Mouse (Mus musculus): ENCODE measurements around the gene Dot1l. TPM values are rescaled to one million over a fixed set of nuclear protein-coding genes. Genes with fewer than 3 reads are reported as not detected.
"Not testable (repeated sequence)": the region's sequence is repeated elsewhere in the genome, so short reads cannot be mapped to it uniquely, and the experiment has no call there.

The Dot1l gene
- total RNA-seq, 2 experiments from 2014 or later, result 19.9 to 23.1 TPM

DNA sequence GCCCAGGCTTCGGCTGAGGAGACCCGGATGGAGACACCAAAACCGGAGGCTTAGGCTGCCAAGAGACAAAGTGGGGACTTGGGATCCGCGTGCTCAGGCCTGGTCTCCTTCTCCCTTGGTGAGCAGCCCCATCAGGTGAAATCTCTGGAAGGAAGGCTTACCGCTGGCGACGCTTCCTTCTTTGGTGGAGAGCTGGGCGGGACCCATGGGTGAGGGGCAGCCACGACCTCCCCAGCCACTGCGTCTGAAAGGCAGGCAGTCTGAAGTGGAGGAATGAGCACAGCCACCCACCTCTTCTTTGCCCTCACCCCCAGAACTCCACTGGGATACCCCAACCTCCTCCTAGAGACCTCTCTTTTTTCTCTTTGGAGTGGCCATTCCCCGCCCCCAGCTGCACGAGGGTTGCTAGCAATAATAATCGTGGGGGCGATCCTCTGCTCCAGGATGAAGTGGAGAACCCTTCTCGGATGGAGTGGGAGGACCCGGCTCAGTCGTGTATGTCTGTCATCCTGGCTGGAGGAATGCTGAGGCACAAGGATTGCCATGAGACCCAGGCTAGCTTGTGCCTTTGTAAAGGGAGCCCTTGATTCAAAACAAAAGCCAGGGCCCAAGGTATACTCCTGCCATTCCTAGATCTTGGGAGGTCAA lies 54.1 kb downstream of the Dot1l start:
- intact Hi-C loops (cut with DNase I), result loop anchor here (5.0 kb wide), 1 partner anchor 62 kb away; no protein-coding TSS in a partner anchor
- DNase-seq, result peak; percentile 20
- TF ChIP-seq CTCF (IDR thresholded peaks at IDR 0.05), result no peak
- H3K27ac ChIP-seq, result peak overlapping the region; percentile 82
- H3K4me3 ChIP-seq, result peak overlapping the region; percentile 74

- TF ChIP-seq CTCF (IDR thresholded peaks at IDR 0.05), result no peak
- Histone ChIP-seq H3K27ac (peak overlapping the region; percentile 46; the same call in 1 of the 2 replicates), H3K4me3 (peak overlapping the region; percentile 33)
- DNase-seq, result peak; percentile 25
- intact Hi-C loops (cut with DNase I), result no loop called here
Measured at GRCm38 (mm10) chr10:80810084-80810483, 55.1 kb downstream of the Dot1l start.

- no peak for TF ChIP-seq CTCF (IDR thresholded peaks at IDR 0.05)
- DNase-seq, result peak; percentile 81
- peak overlapping the region; percentile 97 for H3K27ac ChIP-seq
- intact Hi-C loops (cut with DNase I), result no loop called here
- peak overlapping the region; percentile 77 for H3K4me3 ChIP-seq
Measured at GRCm38 (mm10) chr10:80812391-80813041, 57.5 kb downstream of the Dot1l start.

GRCm38 (mm10) chr10:80813366-80813765 lies 58.4 kb downstream of the Dot1l start, which contains the start of gene Jsrp1:
Gene Jsrp1 (minus strand): TSS chr10:80813498.
- H3K4me3 ChIP-seq, result peak within 1 kb of the TSS; percentile 77
- TF ChIP-seq CTCF (IDR thresholded peaks at IDR 0.05), result no peak
- intact Hi-C loops (cut with DNase I), result no loop called here

DNA sequence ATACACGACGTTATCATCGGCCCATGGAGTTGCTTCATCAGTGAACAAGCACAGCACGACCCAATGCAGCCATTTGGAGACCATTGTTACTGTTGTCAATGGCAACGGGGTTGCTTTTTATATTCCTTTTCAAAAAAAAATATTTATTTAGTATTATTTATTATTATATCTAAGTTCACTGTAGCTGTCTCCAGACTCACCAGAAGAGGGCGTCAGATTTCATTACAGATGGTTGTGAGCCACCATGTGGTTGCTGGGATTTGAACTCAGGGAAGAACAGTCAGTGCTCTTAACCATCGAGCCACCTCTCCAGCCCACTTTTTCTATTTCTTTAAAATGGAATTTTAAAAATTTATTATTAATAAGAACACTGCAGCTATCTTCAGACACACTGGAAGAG lies 59.8 kb downstream of the Dot1l start:
- intact Hi-C loops (cut with DNase I), result no loop called here
- no peak overlapping the region; the same call in 1 of the 2 replicates for H3K27ac ChIP-seq
- DNase-seq, result no peak
- TF ChIP-seq CTCF (IDR thresholded peaks at IDR 0.05), result peak; percentile 22; the same call in 1 of the 2 replicates
- H3K4me3 ChIP-seq, result no peak overlapping the region

More at GRCm38 (mm10) chr10:80813366-80813765, 58.4 kb downstream of the Dot1l start, which contains the start of gene Jsrp1:
- peak within 1 kb of the TSS; percentile 97 for H3K27ac ChIP-seq
- DNase-seq, result peak; percentile 91

DNA sequence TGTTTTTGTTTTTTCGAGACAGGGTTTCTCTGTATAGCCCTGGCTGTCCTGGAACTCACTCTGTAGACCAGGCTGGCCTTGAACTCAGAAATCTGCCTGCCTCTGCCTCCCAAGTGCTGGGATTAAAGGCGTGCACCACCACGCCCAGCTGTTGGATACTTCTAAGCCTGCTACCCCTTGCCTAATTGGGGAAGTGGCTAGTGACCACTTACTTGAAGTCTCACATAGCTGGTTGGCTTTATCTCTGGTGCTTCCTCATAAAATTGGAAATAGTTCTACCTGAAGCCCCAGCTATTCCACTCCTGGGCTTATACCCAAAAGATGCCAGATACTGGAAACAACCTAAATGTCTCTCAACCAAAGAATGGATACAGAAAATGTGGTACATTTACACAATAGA lies 61.3 kb downstream of the Dot1l start:
- intact Hi-C loops (cut with DNase I); H3K4me3 ChIP-seq; H3K27ac ChIP-seq: not testable (repeated sequence)
- peak; percentile 11 for DNase-seq

- DNase-seq, result peak; percentile 14
- intact Hi-C loops (cut with DNase I), result no loop called here
- no peak overlapping the region for H3K4me3 ChIP-seq
- no peak overlapping the region for H3K27ac ChIP-seq
- no peak for TF ChIP-seq CTCF (IDR thresholded peaks at IDR 0.05)
Measured at GRCm38 (mm10) chr10:80817164-80817563, 62.2 kb downstream of the Dot1l start.

GRCm38 (mm10) chr10:80817955-80818354 lies 62.9 kb downstream of the Dot1l start:
- peak; percentile 41 for TF ChIP-seq CTCF (IDR thresholded peaks at IDR 0.05)
- DNase-seq; intact Hi-C loops (cut with DNase I); H3K27ac ChIP-seq; H3K4me3 ChIP-seq: not testable (repeated sequence)

GRCm38 (mm10) chr10:80818599-80819281 lies 63.7 kb downstream of the Dot1l start:
- intact Hi-C loops (cut with DNase I), result no loop called here
- H3K4me3 ChIP-seq, result no peak overlapping the region
- TF ChIP-seq CTCF (IDR thresholded peaks at IDR 0.05), result no peak
- H3K27ac ChIP-seq, result no peak overlapping the region
- DNase-seq, result no peak

- intact Hi-C loops (cut with DNase I), result no loop called here
- DNase-seq, result no peak
- H3K27ac ChIP-seq, result no peak overlapping the region
- no peak overlapping the region for H3K4me3 ChIP-seq
- no peak for TF ChIP-seq CTCF (IDR thresholded peaks at IDR 0.05)
Measured at GRCm38 (mm10) chr10:80819406-80819805, 64.4 kb downstream of the Dot1l start.

DNA sequence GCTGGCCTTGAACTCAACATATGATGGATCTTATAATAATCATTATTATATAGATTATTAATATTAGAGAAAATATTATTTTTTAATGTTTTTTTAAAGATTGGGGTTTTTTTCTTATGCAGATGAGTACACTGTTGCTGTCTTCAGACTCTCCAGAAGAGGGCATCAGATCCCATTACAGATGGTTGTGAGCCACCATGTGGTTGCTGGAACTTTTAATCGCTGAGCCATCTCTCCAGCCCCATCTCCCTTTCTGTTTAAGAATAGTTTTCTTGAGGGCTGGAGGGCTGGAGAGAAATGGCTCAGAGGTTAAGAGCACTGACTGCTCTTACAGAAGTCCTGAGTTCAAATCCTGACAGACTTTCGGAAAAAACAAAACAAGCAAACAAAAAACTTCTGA lies 67.0 kb downstream of the Dot1l start:
- intact Hi-C loops (cut with DNase I), result loop anchor here (2.0 to 10.0 kb wide), 2 partner anchors 55 to 173 kb away; no protein-coding TSS in a partner anchor
- DNase-seq, result peak; percentile 29
- no peak overlapping the region for H3K4me3 ChIP-seq
- H3K27ac ChIP-seq, result no peak overlapping the region
- TF ChIP-seq CTCF (IDR thresholded peaks at IDR 0.05), result peak; percentile 89

DNA sequence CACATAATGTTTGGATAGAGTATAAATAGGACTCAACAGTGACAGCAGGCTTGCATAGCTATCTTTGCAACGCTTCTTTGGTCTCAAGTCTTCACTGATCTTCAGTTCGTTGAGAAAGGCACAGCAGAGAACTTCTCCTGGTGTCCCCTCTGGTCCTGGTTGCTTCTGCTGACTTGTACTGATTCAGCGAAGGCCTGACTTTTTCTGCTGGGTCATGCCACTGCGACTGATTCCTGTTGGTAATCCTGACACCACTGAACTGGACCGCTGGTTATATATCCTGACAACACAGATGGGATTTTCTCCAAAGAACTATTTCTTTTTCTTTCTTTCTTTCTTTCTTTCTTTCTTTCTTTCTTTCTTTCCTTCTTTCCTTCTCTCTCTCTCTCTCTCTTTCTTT lies 67.5 kb downstream of the Dot1l start:
- intact Hi-C loops (cut with DNase I), result loop anchor here (2.0 to 10.0 kb wide), 2 partner anchors 54 to 172 kb away; no protein-coding TSS in a partner anchor
- H3K27ac ChIP-seq, result no peak overlapping the region
- peak; percentile 14 for DNase-seq
- TF ChIP-seq CTCF (IDR thresholded peaks at IDR 0.05), result no peak
- H3K4me3 ChIP-seq, result no peak overlapping the region

- no peak; the same call in 1 of the 2 replicates for TF ChIP-seq CTCF (IDR thresholded peaks at IDR 0.05)
- no peak overlapping the region for H3K4me3 ChIP-seq
- intact Hi-C loops (cut with DNase I), result loop anchor here (2.0 to 10.0 kb wide), 2 partner anchors 53 to 171 kb away; no protein-coding TSS in a partner anchor
- H3K27ac ChIP-seq, result 0 out of 2 replicates have a peak overlapping the region, but pooled peaks have one; percentile 65
- no peak for DNase-seq
Measured at GRCm38 (mm10) chr10:80823316-80823715, 68.3 kb downstream of the Dot1l start.
